Mouse (Mus musculus) stomach, postnatal 0 days (tissue): Measurements from ENCODE around the gene Stat2. TPM values are rescaled to one million over a fixed set of nuclear protein-coding genes. Genes with fewer than 3 reads are reported as not detected.
A peak's percentile ranks its signal among the peaks of the same experiment; 100 is the strongest.

Source experiments
- ATAC-seq: fragments of 200-750 bp; cut with Nextera tagmentation; 2 replicates; pipeline ENCODE4 v1.8.0; 2017; ENCODE audit not compliant: low FRiP score, low TSS enrichment
- DNase-seq: peaks from one replicate; pipeline ENCODE4 v3.0.0-alpha.2; 2016; ENCODE audit warnings: low spot score
- H3K27ac ChIP-seq: fragments of 300-500 bp; sonication (generic); replicated peaks from 2 replicates; pipeline ENCODE4 v1.5.1; 2014; ENCODE audit warnings: mild to moderate bottlenecking, control low read depth
- H3K27me3 ChIP-seq: fragments of 300-500 bp; sonication (generic); 2 replicates; pipeline ENCODE4 v1.6.1; 2014; ENCODE audit warnings: low read length; ENCODE audit not compliant: control insufficient read depth, insufficient read depth
- H3K36me3 ChIP-seq: fragments of 300-500 bp; sonication (generic); 2 replicates; pipeline ENCODE4 v1.6.1; 2014; ENCODE audit warnings: low read length, mixed read lengths; ENCODE audit not compliant: control insufficient read depth, insufficient read depth
- H3K4me1 ChIP-seq: fragments of 300-500 bp; sonication (generic); replicated peaks from 2 replicates; pipeline ENCODE4 v1.6.1; 2014; ENCODE audit warnings: antibody characterized with exemption; ENCODE audit not compliant: control insufficient read depth, insufficient read depth
- H3K4me2 ChIP-seq: fragments of 300-500 bp; sonication (generic); replicated peaks from 2 replicates; pipeline ENCODE4 v1.6.1; 2014; ENCODE audit warnings: low read depth, mild to moderate bottlenecking, control low read depth, moderate library complexity
- H3K4me3 ChIP-seq: fragments of 300-500 bp; sonication (generic); 2 replicates; pipeline ENCODE4 v1.5.1; 2014; ENCODE audit warnings: low read depth, low read length, control low read depth
- H3K9ac ChIP-seq: fragments of 300-500 bp; sonication (generic); 2 replicates; pipeline ENCODE4 v1.6.1; 2014; ENCODE audit warnings: mild to moderate bottlenecking, low read length, control low read depth, mixed read lengths
- H3K9me3 ChIP-seq: fragments of 300-500 bp; sonication (generic); 2 replicates; pipeline ENCODE4 v1.6.1; 2016; ENCODE audit warnings: low read length; ENCODE audit not compliant: control insufficient read depth
- CTCF ChIP-seq: IDR thresholded peaks from 2 replicates; pipeline ENCODE4 v1.5.1; 2016; ENCODE audit warnings: antibody characterized with exemption, low read depth, mild to moderate bottlenecking, moderate library complexity
- EP300 ChIP-seq: optimal IDR thresholded peaks from 2 replicates; pipeline ENCODE3; 2016; ENCODE audit warnings: antibody characterized with exemption
- WGBS: fragments of 180-500 bp; shearing (Covaris S2); extraction: QIAGEN DNeasy Blood & Tissue Kit; methylation state at CpG from one replicate; pipeline ENCODE4 v1.1.7; 2014; 5-methylcytosine and 5-hydroxymethylcytosine counted together
- polyA plus RNA-seq: library from polyadenylated mRNA; unstranded; fragments of >200 nt; fragmentation: Nextera tagmentation; extraction: Ambion mirVana; gene quantifications from 2 replicates; pipeline ENCODE4 v1.2.1, GENCODE M21; 2015

Gene Stat2
- polyA plus RNA-seq, 1 experiment from 2014 or later, result 7.8 TPM

DNA sequence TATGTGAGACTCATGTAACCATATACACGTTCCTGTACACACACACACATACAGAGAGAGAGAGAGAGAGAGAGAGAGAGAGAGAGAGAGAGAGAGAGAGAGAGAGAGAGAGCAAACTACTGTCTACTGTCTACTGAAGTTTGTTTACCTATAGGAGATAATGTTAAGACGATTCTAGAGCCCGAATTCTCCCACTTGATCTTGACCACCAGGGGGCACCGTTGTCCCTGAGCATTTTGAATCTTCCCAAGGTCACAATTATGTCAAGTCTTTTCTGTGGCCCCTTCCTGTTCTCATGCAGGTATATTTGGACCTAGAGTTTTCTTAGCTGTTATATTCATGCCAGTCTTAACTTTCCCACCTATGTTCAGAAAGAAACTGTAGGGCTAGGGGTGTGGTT, 65.2 kb downstream of the Stat2 start:
- Histone ChIP-seq H3K9me3 (no peaks in the 10 kb centered on the region), H3K36me3 (no peaks in the 10 kb centered on the region), H3K4me2 (no peak overlapping the region), H3K4me3 (no peak overlapping the region), H3K4me1 (peaks cover 3% of the 10 kb centered on the region; the same call in 1 of the 2 replicates), H3K27ac (no peak overlapping the region), H3K27me3 (no peaks in the 10 kb centered on the region), H3K9ac (no peak overlapping the region)
- no peak for TF ChIP-seq EP300
- peak; percentile 91 for TF ChIP-seq CTCF
- peak; percentile 78 for DNase-seq
- ATAC-seq, result no peak
- WGBS, result 2% methylated on average over 4 of the region's 4 CpGs

GRCm38 (mm10) chr10:128336195-128336594, 65.8 kb downstream of the Stat2 start:
- WGBS, result 89% methylated on average over 3 of the region's 3 CpGs
- DNase-seq (no peak), ATAC-seq (no peak)
- no peak overlapping the region for H3K4me3 ChIP-seq
- H3K36me3 ChIP-seq, result no peaks in the 10 kb centered on the region
- H3K9ac ChIP-seq, result no peak overlapping the region
- H3K4me2 ChIP-seq, result no peak overlapping the region
- no peaks in the 10 kb centered on the region for H3K27me3 ChIP-seq
- peaks cover 3% of the 10 kb centered on the region; the same call in 1 of the 2 replicates for H3K4me1 ChIP-seq
- H3K9me3 ChIP-seq, result no peaks in the 10 kb centered on the region
- no peak overlapping the region for H3K27ac ChIP-seq
- TF ChIP-seq EP300, result no peak
- no peak for TF ChIP-seq CTCF

DNA sequence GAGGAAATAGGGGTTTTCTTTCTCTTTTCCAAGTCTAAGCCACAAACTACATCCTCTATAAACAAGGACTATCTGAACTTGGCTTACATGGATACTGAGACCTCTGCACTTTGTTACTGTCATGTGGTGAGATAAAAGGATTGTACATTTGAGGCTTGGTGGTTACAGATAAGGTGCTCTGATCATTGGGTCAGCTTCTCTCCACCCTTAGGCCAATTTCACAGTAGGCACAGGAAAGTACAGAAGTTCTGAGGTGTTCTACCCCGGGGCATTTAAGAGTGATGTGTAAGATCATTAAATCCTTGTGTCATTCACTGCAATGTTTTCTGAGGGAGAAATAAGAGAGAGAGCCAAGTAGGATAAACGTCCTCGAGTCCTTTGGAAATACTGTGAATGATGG, 66.2 kb downstream of the Stat2 start:
- peaks cover 3% of the 10 kb centered on the region; the same call in 1 of the 2 replicates for H3K4me1 ChIP-seq
- no peak overlapping the region for H3K4me3 ChIP-seq
- no peak overlapping the region; the same call in 1 of the 2 replicates for H3K4me2 ChIP-seq
- no peaks in the 10 kb centered on the region for H3K27me3 ChIP-seq
- ATAC-seq, result no peak
- 74% methylated on average over 3 of the region's 3 CpGs for WGBS
- H3K9ac ChIP-seq, result no peak overlapping the region; the same call in 1 of the 2 replicates
- H3K9me3 ChIP-seq, result no peaks in the 10 kb centered on the region
- no peaks in the 10 kb centered on the region for H3K36me3 ChIP-seq
- peak overlapping the region; percentile 97; the same call in 1 of the 2 replicates for H3K27ac ChIP-seq
- TF ChIP-seq EP300 (no peak), CTCF (no peak)
- no peak for DNase-seq

DNA sequence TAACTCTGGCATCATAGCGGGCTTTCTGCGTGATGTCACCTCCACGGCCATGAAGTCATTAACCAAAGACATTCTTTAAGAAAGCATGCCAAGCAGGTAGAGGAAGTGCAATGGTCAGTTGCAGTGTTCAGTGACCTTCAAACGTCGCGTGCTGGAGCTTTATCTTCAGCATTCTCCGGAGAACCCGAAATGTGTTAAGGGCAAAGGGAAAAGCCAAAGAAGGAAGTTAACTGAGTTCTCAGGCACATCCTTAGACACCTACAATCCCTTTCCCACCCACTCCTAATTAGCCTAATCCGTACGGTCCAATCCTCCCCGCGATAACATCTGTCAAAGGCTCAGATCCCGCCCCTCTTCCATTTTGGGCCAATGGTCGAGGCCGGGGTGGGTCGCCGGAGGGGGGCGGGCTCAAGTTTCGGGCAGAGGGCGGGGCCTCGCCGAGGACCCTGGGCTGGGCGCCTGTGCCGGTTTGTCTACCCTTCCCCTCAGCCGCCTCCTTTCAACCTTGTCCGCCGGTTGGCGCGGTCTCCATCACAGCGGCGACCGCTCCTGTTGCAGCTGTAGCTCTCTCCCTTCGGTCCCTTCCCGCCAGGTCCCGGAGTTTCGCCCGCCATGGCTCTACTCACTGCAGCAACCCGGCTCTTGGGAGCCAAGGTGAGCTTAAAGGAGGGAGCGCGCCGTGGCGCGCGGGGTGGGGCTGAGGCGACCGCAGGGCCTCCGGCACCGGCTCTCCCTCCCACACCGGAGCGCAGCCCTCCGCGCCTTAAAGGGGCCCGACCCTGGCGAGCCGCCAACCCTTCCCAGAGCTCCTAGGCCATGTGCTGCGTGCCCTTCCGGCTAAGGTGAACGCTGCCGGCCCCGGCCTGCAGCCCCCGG, 67.2 kb downstream of the Stat2 start, which contains the start of gene Cs:
Cs (plus strand) TSS at position 429 of the 876 bp plus-strand sequence.
- H3K4me3 ChIP-seq, result peak within 1 kb of the TSS; percentile 84
- H3K36me3 ChIP-seq, result no peaks in the 10 kb centered on the region
- H3K27me3 ChIP-seq, result no peaks in the 10 kb centered on the region
- DNase-seq (peak; percentile 97), ATAC-seq (peak; percentile 95)
- peak; percentile 85 for TF ChIP-seq EP300
- TF ChIP-seq CTCF, result peak; percentile 12; the same call in 1 of the 2 replicates
- no peaks in the 10 kb centered on the region for H3K9me3 ChIP-seq
- WGBS, result under 1% methylated on average over 58 of the region's 61 CpGs
- H3K9ac ChIP-seq, result peak within 1 kb of the TSS; percentile 89
- peaks cover 3% of the 10 kb centered on the region; the same call in 1 of the 2 replicates for H3K4me1 ChIP-seq
- peak within 1 kb of the TSS; percentile 97 for H3K27ac ChIP-seq
- H3K4me2 ChIP-seq, result peak within 1 kb of the TSS; percentile 85

DNA sequence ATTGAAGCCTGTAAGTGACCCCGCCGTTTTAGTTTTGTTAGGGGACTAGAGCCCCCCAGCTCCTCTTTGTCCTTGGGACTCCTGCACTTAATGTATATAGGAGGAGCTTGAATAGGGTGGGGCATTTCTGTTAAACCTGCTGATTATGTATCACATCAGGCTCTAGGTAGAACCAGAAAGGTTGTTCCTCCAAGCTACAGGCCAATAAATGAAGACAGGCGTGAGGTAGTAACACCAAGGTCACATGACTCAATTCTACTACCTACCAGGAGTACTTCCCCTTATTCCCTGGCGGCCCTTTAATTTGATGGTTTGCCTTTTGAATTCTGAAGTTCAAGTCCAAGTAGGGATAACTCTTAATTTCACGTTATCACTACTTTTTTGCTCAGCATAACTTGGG, 68.1 kb downstream of the Stat2 start:
- Histone ChIP-seq H3K27me3 (no peaks in the 10 kb centered on the region), H3K27ac (peak overlapping the region; percentile 97), H3K4me1 (peaks cover 3% of the 10 kb centered on the region; the same call in 1 of the 2 replicates), H3K9ac (peak overlapping the region; percentile 89), H3K4me2 (peak overlapping the region; percentile 85), H3K9me3 (no peaks in the 10 kb centered on the region), H3K36me3 (no peaks in the 10 kb centered on the region), H3K4me3 (peak overlapping the region; percentile 84)
- DNase-seq (no peak), ATAC-seq (peak; percentile 43)
- WGBS, result 11% methylated on average over 5 of the region's 5 CpGs
- TF ChIP-seq CTCF, result no peak
- TF ChIP-seq EP300, result no peak
